Mouse (Mus musculus) cerebellum, adult 2 months (tissue): ENCODE measurements around the gene Cdk6.

Experiments used
- CTCF ChIP-seq: fragments of 200-500 bp; IDR thresholded peaks from 2 replicates; pipeline ENCODE4 v1.5.1; 2011; ENCODE audit warnings: low read depth, mild to moderate bottlenecking, control low read depth, low read length, moderate library complexity, borderline replicate concordance; ENCODE audit not compliant: insufficient read depth
- POLR2A ChIP-seq: fragments of 200-500 bp; IDR thresholded peaks from 2 replicates; pipeline ENCODE4 v1.6.1; 2011; ENCODE audit warnings: low read length, control low read depth, borderline replicate concordance; ENCODE audit not compliant: insufficient read depth

GRCm38 (mm10) chr5:3546226-3546625 is 204.9 kb downstream of the Cdk6 start:
- TF ChIP-seq CTCF, result no peak
- no peak for TF ChIP-seq POLR2A
